Mouse (Mus musculus) stomach, adult 2 months (tissue): ENCODE results near the gene Fam181a. TPM values are rescaled to one million over a fixed set of nuclear protein-coding genes. Genes with fewer than 3 reads are reported as not detected.

Source experiments
- polyA plus RNA-seq: library from polyadenylated mRNA; depleted of rRNA; stranded (reverse); fragments of >200 nt; gene quantifications from 2 replicates; pipeline ENCODE4 v1.2.3, GENCODE M21; 2012; rRNA removed

Gene Fam181a
- polyA plus RNA-seq: not detected in 2 replicates

DNA sequence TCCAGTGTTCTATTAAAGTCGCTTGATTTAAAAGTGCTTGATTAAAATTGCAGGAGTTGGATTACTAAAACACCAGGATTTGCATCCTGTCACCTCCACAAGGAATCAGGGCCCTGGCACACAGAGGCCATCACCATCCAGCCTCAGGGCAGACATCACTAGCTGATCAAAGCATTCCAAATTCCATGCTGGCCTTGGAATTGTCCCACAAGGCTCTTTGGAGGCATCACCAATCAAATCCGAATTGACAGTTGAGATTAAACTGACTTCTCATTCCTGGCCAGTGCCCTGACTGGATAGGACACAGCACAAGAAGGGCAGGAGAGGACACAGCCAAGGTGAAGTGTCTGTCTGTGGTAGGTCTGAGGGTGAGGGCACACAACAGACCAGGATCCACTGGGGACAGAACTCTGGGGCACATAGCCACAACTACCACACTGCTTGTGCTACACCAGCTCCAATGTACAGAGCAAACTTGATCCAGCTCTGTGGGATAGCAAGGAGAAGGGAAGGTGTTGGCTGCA lies at the start of gene Fam181a:
Gene Fam181a, plus strand, starts transcription at position 232 of the 524 bp plus-strand sequence.

DNA sequence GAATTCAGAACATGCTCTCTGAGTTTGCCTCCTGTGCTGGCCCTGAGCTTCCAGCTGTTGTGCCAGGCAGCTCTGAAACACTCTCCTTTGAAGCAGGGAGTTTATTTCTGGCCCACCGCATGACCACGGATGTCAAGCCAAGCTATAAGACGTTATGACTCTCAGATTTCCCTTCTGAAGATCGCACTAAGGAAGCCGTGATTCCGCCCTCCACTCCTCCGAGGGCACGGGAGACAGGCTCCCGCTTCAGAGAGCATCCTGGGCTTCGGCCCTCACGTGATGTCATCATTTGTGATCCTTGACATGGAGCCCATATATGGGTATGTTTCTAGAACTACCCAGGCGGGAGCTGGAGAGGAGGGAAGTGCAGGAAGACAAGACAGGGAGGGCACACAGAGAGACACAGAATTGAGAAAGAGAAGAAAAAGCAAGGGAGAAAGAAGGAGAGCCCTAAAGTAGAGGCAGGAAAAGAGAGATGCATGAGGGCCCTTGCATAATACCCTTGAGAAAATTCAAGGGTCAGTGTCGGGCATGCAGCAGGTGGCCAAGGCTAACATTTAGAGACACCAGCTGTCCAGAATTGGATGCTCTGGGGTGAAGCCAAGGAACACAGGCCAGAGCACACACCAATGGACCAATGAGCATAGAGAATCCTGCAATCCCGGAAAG lies 45.1 kb downstream of the Fam181a start, which contains the start of gene Asb2:
Gene Asb2, minus strand, starts transcription at position 256 of the 669 bp plus-strand sequence.

Other genes with a start within 250 kb of the Fam181a start
- gene Prima1, start 68.8 kb upstream of the Fam181a start, polyA plus RNA-seq: 15.3 and 17.3 TPM in 2 replicates
- 49.2 and 78.4 TPM in 2 replicates for gene Asb2, start 45.0 kb downstream of the Fam181a start, polyA plus RNA-seq
- 4.4 and 5.7 TPM in 2 replicates for gene Otub2, start 77.7 kb downstream of the Fam181a start, polyA plus RNA-seq
- 0.30 and 0.44 TPM in 2 replicates for gene 9330161L09Rik, start 96.8 kb downstream of the Fam181a start, polyA plus RNA-seq
- 8.1 and 10.2 TPM in 2 replicates for gene Ddx24, start 114.9 kb downstream of the Fam181a start, polyA plus RNA-seq
- 205 and 246 TPM in 2 replicates for gene Ifi27, start 123.2 kb downstream of the Fam181a start, polyA plus RNA-seq
- 250 and 292 TPM in 2 replicates for gene Ifi27l2a, start 132.7 kb downstream of the Fam181a start, polyA plus RNA-seq
- 45.5 and 67.7 TPM in 2 replicates for gene Ifi27l2b, start 146.2 kb downstream of the Fam181a start, polyA plus RNA-seq
- gene Ppp4r4, start 221.3 kb downstream of the Fam181a start, polyA plus RNA-seq: 0.06 and 0.09 TPM in 2 replicates